Mouse (Mus musculus): ENCODE measurements around the gene Ppp1r13b.

- TF ChIP-seq POLR2A (IDR thresholded peaks at IDR 0.05; ENCODE audit: low read depth, low read length) = no peak
- no peak for TF ChIP-seq SMC3 (IDR thresholded peaks at IDR 0.05; ENCODE audit: low read depth, low read length)
- no peak for TF ChIP-seq HCFC1 (IDR thresholded peaks at IDR 0.05; ENCODE audit: low read depth, low read length)
- TF ChIP-seq POLR2AphosphoS2 (IDR thresholded peaks at IDR 0.05; ENCODE audit: low read depth, low read length) = no peak
- TF ChIP-seq MXI1 (IDR thresholded peaks at IDR 0.05; ENCODE audit: low read depth, low read length) = no peak
- TF ChIP-seq CTCF (conservative IDR thresholded peaks at IDR 0.05 in 1 of 2, IDR thresholded peaks at IDR 0.05 in 1 of 2; ENCODE audit: low read depth in 2 of 2, low read length in 2 of 2) = no peak
- no peak for TF ChIP-seq ZC3H11A (IDR thresholded peaks at IDR 0.05; ENCODE audit: low read depth, low read length)
- TF ChIP-seq MAX (IDR thresholded peaks at IDR 0.05; ENCODE audit: low read length) = no peak
- TF ChIP-seq RCOR1 (conservative IDR thresholded peaks at IDR 0.05; ENCODE audit: low read depth, low read length) = no peak
Measured at GRCm38 (mm10) chr12:111797251-111797650, 110.7 kb downstream of the Ppp1r13b start.

Data from CH12.LX (cell line).